Mouse (Mus musculus) neural tube, embryonic 10.5 days (tissue): Measurements from ENCODE around the gene 6030458C11Rik.

Experiments
- DNase-seq: peaks from one replicate; pipeline ENCODE4 v3.0.0-alpha.2; 2017; ENCODE audit warnings: low spot score; ENCODE audit errors: extremely low spot score

The 6030458C11Rik gene

DNA sequence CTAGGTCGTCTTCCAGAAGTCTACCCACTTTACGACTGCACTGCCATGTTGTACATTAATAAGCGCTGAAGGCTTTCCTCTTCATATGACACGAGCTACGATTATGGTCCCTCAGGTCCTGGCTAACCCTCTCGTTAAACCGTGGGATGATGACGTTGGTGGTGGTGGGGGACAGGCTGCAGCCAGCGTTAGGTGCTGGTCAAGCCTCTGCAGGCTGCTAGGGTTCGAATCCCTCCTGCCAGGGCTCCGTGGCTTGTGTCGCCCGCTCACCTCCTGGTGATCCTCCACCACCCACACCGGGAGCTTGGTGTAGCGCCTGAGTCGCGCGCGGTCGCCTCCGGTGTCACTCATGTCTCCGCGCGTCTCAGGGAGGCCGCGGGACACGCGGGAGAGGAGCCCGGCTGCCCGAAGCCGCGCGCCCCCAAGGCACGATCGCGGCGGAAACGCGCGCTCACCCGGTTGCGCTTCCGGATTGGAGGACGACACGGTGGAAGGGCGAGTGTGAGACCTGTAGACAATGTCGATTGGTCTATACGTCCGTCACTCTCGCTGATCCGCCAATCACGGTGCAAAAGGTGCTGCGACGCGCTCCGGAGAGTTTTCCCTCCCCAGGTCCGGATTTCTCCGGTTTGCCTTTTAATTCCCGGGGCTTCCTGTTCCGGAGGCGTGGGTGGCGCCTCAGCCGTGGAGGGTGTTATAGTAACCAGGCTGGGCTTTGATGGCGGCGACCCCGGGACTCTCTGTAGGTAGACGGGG is at the start of gene 6030458C11Rik, which contains the start of gene Drosha:
TSS of gene 6030458C11Rik (minus strand) at position 453 of the 756 bp plus-strand sequence.
TSS of gene Drosha (plus strand) at position 619 of the 756 bp plus-strand sequence.
- DNase-seq, result peak; percentile 96

- no peak for DNase-seq
Observed at GRCm38 (mm10) chr15:12867269-12867668, 42.8 kb upstream of the 6030458C11Rik start.

DNA sequence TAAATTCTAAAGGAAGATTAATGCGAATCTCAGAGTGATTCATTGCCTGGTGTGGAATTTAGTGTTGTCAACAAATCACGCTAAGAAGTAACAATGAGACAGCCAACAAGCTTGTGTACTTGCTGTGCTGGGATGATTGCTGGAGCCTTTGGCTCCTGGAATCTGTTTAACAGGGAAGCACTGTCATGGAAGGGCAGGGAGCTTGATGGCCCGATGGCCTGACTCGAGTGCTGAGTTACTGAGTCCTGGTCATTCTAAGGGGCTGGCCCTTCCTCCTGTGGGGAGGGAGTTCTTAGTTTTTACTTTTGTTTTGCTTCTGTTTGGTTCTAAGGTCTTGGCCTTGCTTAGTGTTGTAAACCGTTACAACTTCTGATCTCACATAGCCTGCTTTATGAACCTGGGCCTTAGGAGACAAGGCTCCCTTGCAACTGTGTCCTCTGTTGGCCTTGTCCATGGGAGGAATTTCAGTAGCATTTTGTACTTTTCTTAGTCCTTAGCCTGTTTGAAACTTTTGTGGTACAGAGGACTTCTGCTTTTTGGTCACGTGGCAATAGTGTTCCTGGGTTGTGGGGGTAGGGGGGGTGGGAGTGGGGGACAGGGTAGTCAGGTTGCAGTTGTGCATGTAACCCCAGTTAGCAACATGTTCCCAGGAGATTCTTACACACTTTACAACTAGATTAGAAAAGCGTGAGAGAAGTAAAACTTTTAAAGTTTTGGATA is 41.3 kb upstream of the 6030458C11Rik start:
- no peak for DNase-seq

DNA sequence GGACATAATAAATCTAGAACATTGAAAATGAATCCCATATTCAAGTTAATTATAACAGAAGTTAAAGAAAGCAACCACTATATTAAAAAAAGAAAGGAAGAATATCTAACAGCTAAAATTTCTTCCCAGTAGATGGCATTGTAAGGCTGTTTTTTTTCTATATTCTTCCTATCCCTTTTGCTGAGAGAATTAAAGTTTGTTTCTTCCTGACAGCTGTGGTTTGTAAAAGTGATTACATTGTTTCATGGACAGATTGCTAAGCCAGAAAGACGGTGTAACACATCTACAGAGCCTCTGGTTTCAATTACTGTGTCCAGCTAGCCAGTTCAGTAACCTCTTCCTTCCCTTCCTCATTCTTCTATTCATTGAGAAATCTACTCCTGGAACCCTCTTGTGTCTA is 39.2 kb upstream of the 6030458C11Rik start:
- no peak for DNase-seq

- DNase-seq, result no peak
Observed at GRCm38 (mm10) chr15:12862061-12862460, 37.6 kb upstream of the 6030458C11Rik start.

DNA sequence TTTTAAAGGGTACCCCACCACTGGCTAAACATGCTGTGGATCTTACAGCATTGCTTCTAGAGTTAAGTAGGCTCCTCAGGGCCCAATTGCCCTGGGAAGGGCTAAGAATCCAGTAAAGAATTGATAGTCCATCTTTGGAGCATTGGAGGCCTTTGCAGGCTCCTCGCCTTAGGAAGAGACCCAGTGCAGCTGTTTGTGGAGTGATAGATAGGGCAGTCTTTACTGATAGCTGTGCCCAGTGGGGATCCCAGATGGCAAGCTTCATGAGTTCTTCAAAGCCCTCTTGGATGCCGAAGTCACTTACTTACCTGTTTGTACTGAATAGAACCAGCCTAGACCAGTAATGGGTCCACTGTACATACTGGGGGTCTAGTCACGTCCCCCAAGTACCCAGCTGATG is 34.2 kb upstream of the 6030458C11Rik start:
- no peak for DNase-seq

- DNase-seq, result no peak
Observed at GRCm38 (mm10) chr15:12857840-12858516, 33.5 kb upstream of the 6030458C11Rik start.

- DNase-seq, result no peak
Observed at GRCm38 (mm10) chr15:12856780-12857179, 32.3 kb upstream of the 6030458C11Rik start.

DNA sequence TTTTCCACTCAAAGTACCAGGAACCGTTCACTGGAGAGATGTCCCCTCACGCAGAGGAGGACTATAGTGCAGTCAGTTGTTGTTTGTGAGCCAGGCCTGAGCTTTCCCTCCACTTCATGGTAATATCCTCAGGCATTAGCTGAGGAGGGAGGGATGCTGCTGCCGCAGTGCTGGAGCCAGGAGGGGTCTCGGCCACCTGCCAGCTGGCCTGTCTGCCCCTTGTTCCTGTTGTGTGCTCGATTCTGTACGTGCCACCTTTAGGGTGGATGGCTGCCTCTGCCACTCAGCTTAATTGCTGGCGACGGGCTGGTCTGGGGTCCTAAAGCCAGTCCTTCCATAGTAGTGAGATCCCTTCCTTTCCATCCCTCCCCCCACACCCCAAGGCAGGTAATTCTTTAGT is 29.0 kb upstream of the 6030458C11Rik start:
- no peak for DNase-seq

DNA sequence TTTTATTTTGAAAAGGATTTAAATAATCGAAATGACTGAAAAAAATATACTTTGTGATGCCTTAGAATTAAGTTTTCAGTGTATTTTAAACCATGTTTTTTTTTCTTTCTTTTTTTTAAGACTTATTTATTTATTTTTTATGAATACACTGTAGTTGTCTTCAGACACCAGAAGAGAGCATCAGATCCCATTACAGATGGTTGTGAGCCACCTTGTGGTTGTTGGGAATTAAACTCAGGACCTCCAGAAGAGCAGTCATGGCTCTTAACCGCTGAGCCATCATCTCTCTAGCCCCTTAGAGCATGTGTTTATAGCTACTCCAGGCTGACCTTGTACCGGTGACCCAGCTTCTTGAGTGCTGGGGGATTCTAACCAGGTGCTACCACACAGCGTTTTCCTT is 24.9 kb upstream of the 6030458C11Rik start:
- no peak for DNase-seq

GRCm38 (mm10) chr15:12848196-12848975 is 23.9 kb upstream of the 6030458C11Rik start:
- DNase-seq, result no peak

GRCm38 (mm10) chr15:12842833-12843232 is 18.4 kb upstream of the 6030458C11Rik start:
- DNase-seq, result no peak

GRCm38 (mm10) chr15:12840737-12841136 is 16.3 kb upstream of the 6030458C11Rik start:
- no peak for DNase-seq

- no peak for DNase-seq
Observed at GRCm38 (mm10) chr15:12834231-12834630, 9.8 kb upstream of the 6030458C11Rik start.

GRCm38 (mm10) chr15:12833385-12833784 is 8.9 kb upstream of the 6030458C11Rik start:
- DNase-seq, result no peak

GRCm38 (mm10) chr15:12832599-12832998 is 8.2 kb upstream of the 6030458C11Rik start:
- DNase-seq, result no peak

- no peak for DNase-seq
Observed at GRCm38 (mm10) chr15:12829878-12830277, 5.4 kb upstream of the 6030458C11Rik start.

DNA sequence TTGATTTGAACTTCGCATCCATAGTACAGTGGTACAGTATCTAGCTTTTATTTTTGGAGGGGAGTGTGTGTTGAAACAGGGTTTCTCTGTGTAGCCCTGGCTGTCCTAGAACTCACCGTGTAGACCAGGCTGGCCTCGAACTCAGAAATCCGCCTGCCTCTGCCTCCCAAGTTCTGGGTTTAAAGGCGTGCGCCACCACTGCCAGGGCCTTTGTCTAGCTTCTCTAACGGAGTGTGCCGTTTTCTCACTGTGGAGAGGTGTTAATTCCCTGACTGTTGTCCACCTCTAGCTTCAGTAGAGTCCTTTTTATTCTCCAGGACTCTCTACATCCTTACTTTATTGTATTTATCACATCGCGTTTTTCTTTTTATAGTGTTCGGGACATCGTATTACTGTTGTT is 959 bp upstream of the 6030458C11Rik start:
- no peak for DNase-seq

- no peak for DNase-seq
Observed at GRCm38 (mm10) chr15:12824965-12825364, 516 bp upstream of the 6030458C11Rik start.

DNA sequence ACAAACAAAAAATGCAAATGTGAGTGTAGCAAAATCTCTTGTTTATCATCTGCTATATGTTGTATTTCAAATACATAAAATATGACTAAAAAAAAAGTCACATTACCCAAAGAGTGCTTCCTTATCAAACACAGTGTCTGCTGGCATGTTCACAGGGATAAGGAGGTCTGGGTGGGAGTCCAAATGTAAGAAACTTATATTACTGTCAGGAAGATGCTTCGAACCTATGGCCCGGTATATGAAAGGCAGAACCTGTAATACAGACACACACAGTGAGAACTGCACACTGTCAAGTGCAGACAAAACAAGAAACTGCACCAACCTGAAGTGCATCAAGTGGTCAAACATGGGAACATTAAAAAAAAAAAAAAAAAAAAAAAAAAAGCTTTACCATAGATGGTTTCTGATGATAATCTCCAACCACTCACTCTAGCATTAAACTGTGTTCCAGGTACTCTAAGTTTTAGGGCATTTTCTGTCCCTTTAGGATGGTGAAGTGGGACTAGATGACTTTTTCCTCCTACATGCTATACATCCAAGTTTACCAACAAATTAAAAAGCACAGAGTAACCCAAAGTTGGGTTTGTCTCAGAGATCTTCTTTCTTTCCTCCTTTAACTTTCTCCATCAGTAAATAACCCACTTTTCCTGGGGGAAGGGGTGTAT is 862 bp downstream of the 6030458C11Rik start:
- DNase-seq, result no peak
